Mouse (Mus musculus) left cerebral cortex, adult 18-20 months (tissue): ENCODE measurements around the gene Xpo4. TPM values are rescaled to one million over a fixed set of nuclear protein-coding genes. Genes with fewer than 3 reads are reported as not detected.
"Not testable (repeated sequence)": the region's sequence is repeated elsewhere in the genome, so short reads cannot be mapped to it uniquely, and the experiment has no call there.

Source experiments
- DNase-seq, 2 experiments: peaks; one replicate each; pipeline ENCODE4 v3.0.0; 2021 to 2022; ENCODE audit warnings: low spot score in 2 of 2, mixed read lengths in 1 of 2
- long read RNA-seq, 2 experiments: library from polyadenylated mRNA; stranded (forward); transcript quantifications; one replicate each; pipeline ENCODE4 v2.0.0; 2021
- total RNA-seq, 2 experiments: library from RNA; stranded (reverse); gene quantifications; 2 replicates each; pipeline ENCODE4 v1.2.3; 2021

Gene Xpo4
- total RNA-seq = 10 to 100 TPM; 12.3 to 12.8 TPM
- long read RNA-seq, experiment 1, partial matches to known transcripts = 0 of 1 reads
- long read RNA-seq, experiment 1, other reads (novel, unspliced or antisense) = 1 of 1 reads
- long read RNA-seq, experiment 2 = 0 reads

DNA sequence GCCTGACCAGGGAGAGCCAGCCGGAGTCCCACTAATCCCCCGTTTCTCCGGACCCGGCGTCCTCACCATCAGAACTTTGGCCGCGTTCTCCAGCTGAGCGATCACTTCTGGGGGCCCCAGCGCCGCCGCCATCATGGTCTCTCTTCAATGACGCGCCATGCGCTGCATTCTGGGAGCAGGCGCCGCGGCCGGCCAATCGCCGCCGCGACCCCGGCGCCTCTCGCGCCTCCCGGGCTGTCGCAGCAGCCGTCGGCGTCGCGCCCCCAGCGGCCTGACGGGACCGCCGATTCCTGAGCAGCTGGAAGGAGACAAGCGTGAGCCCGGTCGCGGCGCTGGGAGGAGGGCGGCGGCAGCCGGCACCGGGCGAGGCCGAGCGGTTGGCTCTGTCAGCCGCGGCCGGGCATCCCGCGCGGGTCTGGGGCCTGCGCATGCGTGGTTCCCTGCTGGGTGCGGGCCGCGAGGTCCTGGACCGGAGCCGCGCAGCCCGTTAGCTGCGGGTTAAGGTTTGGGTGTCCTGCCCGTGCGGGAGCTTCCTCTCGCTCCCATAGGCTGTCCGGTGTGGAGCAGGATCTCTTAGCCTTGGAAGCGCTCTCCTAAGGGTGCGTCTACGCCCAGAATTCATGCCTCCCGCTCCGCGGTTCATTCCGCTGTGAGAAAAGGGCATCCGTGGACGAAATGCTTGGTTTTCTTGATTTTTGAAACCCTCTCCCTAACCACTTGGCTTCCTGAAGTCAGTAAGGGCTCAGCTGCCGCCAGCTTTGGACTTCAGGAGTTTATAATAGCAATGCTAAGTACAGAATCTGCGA lies at the start of gene Xpo4:
Gene Xpo4, minus strand, starts transcription at position 609 of the 806 bp plus-strand sequence.
- DNase-seq = peak; percentile 77 to 88

DNA sequence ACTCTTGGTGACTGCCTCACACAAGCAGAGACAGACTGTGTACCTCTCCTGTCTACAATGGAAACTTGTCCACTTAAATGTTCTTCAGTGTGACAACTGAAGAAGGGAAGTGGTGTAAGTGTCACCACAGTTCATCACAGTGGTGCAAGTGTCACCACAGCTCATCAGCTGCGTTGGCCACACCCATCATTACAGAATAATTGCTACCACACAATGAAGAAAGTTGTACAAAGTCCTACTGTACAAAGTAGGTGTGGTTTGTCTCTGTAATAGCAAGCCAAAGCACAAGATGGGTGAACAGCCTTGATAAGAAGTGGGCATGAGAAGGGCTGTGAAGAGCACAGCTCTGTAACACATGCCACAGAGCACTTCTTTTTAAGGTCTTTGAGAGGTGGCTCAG lies 47.7 kb upstream of the Xpo4 start:
- DNase-seq = no peak

DNA sequence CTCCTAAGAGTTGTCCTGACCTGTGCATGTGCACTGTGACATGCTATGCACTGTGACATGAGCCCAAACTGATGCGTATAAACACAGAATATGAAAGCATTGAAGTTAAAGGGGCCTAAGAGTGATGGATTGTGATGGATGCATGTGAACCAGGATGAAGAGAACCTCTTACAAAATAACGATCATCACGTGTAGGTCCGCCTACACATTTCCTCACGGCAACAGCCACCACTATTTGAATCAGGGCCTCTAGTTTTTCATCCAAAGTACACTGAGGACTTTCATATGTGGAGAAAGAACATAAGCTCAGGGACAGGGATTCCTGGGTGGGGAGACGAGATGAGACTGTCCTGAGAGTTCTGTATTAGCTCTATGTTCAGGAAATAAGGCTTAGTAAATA lies 45.8 kb upstream of the Xpo4 start:
- DNase-seq = no peak

DNA sequence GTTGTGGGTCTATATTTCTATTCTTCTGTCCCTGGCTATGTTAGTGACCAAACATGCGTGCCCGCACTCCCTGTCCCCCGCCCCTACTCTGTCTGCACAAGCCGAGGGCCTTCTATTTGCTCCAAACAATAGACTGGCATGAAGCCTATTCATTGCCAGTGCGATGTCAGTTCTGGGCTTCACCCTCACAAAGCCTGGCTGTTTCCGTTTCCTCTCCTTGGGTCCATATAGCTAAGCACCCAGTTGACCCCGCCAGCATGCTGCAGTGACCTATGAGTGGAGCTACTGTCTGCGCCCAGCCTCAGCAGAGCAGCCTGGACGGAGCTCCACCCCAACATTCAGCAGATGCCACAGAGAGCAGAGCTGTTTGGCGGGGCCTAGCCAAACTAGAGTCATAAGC lies 43.9 kb upstream of the Xpo4 start:
- no peak for DNase-seq

DNA sequence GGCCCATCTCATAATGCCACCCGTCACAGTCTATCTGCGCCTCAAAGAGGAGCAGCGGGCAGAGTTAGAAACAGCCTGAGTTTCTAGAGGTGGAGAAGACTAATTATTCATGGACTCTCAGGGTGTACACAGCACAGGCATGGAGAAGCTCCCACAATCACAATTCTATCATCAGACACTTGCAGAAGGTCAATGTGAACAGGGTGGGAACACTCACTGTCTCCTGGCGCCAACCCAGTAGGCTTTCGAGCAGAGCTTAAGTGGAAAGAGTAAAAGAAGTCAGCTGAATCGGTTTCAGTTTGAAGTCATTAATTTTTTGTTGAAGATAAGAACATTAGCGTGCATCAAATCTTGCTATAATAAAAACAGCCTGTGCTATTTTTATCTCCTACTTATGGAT lies 43.4 kb upstream of the Xpo4 start:
- no peak for DNase-seq

DNA sequence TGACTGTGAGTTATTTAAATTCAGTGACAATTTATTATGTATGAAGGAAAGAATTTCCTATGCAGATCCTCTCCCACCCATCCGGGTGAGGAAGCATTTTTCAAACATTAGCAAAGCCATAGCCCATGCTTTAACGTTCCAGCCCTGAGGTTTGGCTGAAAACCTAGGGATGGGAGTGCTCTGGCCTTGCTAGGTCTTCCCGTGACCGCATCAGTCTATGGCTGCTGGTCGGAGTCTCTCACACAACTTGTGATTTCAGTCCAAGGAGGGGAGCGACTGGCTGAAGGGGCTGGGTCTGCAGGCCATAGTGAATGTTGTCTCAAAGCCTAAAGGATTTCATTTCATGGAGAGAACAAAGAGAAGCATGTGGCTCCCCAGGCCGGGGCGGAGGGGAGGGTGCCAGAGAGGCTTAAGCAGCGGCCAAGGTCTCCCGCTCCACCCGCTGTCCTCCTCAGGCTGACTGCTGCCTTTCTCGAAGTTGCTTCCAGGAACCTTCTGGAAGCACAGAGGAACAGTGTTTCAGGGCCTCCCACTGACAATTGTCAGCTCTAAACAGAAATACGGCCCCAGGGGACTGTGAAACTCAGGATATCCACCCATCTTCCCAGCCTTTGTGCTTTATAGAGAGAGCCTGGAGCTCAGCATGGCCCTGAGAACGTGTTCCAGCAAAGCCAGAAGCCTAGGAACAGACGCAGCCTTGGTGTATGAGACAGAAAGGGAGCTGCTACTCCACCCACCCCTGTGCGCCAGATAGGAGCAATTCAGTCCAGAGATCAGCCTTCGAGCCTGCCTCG lies 42.1 kb upstream of the Xpo4 start:
- no peak for DNase-seq

DNA sequence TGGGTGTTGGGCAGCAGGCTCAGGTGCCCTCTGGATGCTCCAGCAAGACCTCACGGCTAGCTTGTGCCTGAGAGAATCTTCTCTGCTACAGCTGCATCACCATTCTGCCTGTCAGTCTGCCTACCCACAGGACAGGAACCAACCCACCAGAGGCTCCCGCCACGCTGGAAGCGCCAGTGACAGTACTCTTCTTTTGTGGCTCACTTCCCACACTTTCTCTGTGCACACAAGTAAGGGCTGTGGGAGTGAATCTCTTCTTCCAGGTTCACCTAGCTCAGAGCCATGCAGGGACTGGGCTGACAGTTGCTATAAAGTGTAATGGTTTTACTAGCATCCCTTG lies 41.5 kb upstream of the Xpo4 start:
- DNase-seq = peak; percentile 41 to 62

DNA sequence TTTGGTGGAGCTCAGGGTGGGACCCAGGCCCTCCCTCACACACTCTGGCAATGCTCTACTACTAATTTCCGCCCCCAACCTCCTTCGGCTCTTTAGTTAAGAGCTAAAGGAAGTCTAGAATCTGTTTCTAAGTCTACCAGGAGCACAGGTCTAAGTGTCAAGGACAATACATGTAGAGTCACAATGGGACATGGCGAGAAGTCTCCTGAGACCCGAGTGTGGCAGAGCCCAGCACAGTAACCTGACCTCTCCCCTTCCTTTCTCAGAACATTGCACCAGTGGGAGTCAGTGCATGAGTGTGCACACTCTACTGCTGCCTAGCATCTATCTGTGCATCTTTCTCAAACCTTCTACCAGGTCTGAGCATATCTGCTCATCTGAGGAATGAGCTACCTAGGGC lies 40.5 kb upstream of the Xpo4 start:
- DNase-seq = no peak

DNA sequence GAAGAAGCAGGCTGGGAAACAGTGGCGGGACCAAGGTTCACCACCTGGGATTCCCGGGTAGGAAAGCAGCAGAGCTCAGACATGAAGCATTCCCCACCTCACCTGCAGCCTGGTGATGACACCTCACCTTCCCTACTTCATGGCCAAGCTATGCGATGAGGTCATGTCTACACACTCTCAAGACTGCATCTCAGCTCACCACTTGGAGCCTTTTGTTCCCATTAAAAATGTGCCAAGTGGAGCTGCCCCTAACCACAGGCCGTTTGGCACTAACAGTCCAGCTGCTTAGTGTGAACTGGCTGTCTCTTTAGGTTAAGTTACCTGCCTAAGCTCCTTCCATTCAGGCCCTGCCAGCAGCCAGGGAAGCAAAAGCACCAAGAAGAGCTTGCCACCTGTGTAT lies 39.8 kb upstream of the Xpo4 start:
- no peak for DNase-seq

DNA sequence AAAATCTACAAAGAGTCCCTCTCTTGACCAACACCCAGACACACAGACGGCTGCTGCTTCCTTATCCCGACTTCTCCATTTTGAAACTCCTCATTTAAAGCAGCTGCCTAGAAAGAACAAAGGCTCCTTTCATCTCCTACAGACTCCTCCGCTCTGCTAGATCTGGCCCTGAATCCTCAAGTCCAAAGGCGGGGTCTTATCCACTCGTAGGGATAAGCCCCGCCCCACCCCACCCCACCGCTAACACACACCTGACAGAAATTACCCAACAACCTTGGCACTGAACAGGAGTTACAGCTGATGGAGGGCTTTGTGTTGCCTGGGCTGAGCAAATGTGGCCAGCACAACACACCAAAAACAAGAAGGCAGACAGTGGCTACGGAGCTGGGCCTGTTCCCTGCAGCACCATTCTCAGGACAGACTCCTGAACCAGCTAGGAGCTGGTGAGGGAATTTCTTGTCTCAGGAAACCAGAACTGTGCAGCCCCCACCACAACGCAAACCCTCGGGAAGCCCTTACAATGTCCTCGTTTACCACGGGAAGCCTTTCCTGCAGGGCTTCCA lies 36.8 kb upstream of the Xpo4 start:
- DNase-seq = no peak

DNA sequence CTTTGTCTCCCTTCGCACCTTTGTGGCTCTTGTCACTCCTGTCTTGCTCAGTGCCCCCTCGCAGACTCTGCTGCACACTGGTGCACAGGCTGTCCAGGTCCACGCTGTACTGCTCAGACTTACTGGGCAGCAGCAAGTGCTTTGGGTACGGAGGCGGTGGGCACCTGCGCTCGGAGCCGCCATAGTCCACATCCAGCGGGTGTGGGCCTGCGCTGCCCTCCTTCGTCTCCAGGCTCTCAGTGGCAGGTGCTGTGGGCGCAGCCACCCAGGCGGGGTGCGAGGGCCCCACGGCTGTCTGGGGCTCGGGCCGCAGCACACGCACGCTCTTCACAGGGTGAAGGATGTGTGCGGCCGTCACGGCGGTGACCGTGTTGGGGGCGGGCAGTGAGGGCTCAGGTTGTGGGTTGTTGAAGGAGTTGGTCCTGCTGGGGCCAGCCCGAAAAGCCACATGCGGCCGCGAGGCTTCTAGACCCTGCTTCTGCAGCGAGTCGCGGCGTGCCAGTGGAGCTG lies 34.3 kb upstream of the Xpo4 start:
- DNase-seq = no peak

DNA sequence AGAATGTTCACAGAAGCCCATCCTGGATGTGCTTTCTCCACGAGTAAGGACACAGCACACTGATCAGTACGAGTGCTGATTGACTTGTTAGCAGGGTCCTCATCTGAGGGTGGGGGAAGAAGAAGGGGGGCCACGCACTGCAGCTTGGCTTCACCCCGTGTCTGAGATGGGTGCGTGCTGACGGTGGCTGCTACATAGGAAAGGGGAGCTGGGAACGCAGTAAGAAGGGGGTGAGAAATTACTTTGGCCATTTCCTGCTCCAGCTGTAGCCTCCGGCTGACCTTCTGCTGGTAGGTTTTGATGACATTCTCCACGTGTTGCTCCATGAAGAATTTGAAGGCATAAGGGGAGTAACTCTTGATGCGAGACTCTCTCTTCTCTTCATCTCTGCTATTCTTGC lies 33.8 kb upstream of the Xpo4 start:
- DNase-seq = no peak

DNA sequence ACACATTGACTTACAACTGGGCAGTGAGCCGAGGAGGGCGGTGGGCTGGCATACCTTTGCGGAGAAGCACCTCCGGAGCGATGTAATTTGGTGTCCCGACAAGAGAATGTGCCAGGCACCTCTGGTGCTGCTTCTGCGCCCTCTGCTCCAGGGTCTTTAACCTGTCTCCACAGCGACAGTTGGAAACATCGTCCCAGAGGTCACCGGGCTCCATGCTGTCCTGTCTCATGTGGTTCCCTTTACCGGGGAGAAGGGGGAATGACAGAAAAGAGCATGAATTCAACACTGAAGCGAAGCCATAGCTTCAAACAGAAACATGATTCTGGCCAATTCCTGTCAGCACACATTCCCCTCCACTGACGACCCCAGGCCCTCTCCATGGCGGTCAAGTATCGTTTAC lies 30.8 kb upstream of the Xpo4 start:
- no peak for DNase-seq

DNA sequence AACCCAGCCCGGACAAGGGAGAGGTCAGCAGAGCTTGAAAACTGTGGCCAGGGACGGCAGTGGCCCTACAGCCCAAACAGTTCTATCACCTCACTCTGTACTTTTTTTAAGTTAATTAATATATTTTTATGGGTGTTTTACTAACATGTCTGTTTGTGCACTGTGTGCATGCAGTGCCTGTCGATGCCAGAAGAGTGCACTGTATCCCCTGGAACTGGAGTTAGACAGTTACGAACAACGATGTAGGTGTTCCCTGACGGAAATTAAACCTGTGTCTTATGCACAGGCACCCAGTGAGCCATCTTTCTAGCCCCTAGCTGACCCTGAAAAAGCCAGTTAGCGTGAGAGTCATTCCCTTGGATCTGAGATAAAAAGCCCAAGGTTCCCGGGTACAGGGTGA lies 30.3 kb upstream of the Xpo4 start:
- no peak for DNase-seq

DNA sequence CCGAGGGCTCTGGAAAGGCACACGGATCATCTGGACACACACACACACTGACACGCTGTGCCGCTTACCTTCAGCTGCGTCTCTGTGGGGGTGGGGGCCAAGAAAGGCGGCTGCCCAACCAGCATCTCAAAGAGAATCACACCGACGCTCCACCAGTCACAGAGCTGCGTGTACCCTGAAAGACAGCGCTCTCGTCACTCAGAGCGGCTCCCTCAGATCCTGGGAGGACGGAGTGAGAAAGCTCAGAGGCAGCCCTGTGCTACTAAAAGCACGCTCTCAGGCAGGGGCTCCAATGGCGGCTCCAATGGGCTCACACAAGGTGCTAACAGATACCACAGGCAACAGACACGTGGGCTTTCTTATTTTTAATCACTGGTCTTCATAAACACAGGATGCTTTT lies 29.0 kb upstream of the Xpo4 start:
- no peak for DNase-seq

DNA sequence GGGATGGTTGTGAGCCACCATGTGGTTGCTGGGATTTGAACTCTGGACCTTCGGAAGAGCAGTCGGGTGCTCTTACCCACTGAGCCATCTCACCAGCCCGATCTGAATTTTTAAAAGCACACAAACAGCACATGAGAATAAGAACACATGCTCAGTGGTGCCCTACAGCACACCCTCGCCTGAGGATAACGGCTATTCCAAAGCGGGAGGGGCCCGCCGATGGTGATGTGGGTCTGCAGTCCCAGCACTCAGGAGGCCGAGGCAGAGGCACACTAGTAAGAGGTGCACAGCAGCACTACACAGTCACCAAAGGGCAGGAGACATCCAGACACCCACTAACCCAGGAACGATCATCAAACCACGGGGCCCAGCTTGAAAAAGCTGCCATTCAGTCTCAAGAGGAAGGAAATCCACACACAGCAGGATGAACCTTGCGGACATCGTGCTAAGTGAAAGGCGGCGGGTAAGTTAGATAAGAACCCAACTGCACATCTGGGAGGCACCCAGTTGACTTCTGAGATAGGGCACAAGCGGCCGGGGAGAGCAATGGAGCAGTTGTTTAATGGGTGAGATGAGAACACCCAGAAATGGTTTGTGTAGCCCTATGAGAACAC lies 27.4 kb upstream of the Xpo4 start:
- DNase-seq = no peak

DNA sequence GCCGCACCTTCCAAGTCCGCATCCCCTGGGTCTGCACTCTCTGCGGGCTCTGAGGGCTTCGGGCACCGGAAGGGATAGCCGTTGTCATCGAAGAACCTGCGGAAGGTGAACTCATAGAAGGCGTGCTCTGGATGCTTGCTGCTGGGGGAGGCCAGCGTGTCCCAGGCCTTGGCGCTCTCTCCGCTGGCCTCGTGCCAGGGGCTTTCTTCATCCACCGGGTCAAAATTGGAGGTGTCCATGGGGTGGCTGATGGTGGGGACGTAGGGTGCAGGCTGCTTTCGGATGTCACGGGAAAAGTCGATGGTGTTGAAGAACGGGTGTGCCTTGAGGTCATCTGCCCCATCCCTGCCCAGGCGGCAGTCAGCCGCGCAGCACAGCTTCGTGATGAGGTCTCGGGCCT lies 26.1 kb upstream of the Xpo4 start:
- no peak for DNase-seq

DNA sequence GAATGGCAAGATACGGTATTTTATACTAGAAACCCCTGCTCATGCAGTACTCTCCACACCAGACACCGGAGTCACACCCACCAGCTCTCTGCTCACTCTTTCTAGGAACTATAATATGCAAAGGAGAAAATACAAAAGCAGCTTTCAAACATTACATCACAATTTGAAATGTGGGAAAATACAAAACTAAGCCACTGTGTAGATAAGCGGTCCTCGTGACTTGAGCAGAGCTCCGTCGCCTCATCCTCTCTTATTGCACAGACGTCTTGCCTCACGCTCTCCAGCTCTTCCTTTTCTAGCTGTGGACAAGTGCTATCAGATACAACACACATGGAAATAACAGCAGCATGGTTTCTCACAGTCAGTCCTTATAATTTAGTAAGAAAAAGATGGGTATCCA lies 25.5 kb upstream of the Xpo4 start:
- DNase-seq = no peak

DNA sequence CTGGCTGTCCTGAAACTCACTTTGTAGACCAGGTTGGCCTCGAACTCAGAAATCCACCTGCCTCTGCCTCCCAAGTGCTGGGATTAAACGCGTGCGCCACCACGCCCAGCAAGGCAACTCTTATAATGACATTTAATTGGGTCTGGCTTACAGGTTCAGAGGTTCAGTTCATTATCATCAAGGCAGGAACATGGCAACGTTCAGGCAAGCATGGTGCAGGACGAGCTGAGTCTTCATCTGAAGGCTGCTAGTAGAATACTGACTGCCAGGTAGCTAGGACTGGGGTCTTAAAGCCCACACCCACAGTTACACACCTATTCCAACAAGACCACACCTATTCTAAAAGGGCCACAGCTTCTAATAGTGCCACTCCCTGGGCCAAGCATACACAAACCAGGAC lies 22.8 kb upstream of the Xpo4 start:
- not testable (repeated sequence) for DNase-seq

DNA sequence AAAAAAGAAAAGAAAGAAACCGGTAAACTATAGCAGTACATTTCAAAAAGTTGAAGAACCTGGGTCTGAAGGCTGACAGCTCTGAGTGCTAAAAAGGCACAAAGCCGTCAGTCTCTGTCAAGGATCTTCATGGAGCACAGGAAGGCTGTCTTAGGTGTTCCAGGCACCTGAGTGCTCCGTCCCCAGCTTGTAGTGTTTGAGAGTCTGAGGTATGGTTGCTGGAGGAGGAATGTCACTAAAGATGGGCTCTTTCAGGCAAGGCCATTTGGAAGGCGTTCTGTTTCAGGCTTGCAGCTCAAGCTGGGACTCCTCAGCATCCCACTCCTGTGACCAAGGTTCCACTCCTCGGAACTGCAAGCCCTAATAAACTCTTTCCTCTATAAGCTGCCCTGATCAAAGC lies 22.2 kb upstream of the Xpo4 start:
- DNase-seq = no peak

DNA sequence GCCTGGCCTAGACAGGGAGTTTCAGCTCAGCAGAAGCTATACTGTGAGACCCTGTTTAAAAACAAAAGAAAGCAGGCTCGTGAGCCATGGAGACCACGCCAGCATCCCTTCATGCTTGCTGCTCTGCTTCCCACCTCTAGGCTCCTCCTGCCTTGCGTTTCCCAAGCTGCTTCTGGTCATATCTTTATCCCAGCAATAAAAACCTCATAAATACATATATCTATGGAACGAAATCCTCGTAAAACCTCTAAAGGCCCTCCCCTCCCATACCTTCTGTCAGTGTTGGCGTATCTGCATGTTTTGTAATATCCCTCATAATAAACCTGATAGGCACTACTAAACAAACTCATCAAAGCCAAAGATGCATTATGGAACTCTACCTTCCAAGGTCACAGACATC lies 21.4 kb upstream of the Xpo4 start:
- DNase-seq = no peak

DNA sequence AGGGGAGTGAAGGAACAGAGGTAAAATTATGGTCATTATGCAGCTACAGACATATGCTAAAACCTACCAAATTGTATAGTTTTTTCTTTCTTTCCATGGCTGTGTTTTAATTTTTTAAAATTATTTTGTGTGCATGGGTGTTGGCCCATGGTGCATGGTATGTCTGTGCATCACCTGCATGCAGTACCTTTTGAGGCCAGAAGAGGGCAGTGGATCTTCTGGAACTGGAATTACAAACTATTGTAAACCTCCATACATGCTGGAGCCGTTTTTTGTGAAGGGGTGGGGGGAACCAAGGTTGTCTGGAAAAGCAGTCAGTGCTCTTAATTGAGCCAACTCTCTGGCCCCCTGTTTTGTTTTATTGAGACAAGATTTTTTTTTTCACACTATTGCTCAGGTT lies 19.3 kb upstream of the Xpo4 start:
- DNase-seq = peak; percentile 36 to 56
